Mouse (Mus musculus) limb, embryonic 14.5 days (tissue): Measurements from ENCODE around the gene Camta2. TPM values are rescaled to one million over a fixed set of nuclear protein-coding genes. Genes with fewer than 3 reads are reported as not detected.

Experiments used
- ATAC-seq: fragments of 200-750 bp; cut with Nextera tagmentation; 2 replicates; pipeline ENCODE4 v1.8.0; 2017; ENCODE audit warnings: low read depth, moderate number of reproducible peaks, moderate TSS enrichment; ENCODE audit not compliant: low FRiP score
- DNase-seq: peaks from one replicate; pipeline ENCODE4 v3.0.0-alpha.2; 2015; ENCODE audit warnings: low spot score
- H3K27ac ChIP-seq: fragments of 300-500 bp; sonication (generic); replicated peaks from 2 replicates; pipeline ENCODE4 v1.5.1; 2014; ENCODE audit warnings: low read depth, mild to moderate bottlenecking, low read length, moderate library complexity, mixed read lengths
- H3K27me3 ChIP-seq: fragments of 300-500 bp; sonication (generic); 2 replicates; pipeline ENCODE4 v1.6.1; 2014; ENCODE audit warnings: low read length, mixed read lengths; ENCODE audit not compliant: control insufficient read depth, insufficient read depth
- H3K36me3 ChIP-seq: fragments of 300-500 bp; sonication (generic); 2 replicates; pipeline ENCODE4 v1.6.1; 2014; ENCODE audit warnings: mild to moderate bottlenecking, low read length, moderate library complexity, mixed read lengths; ENCODE audit not compliant: control insufficient read depth, insufficient read depth
- H3K4me1 ChIP-seq: fragments of 300-500 bp; sonication (generic); 2 replicates; pipeline ENCODE4 v1.6.1; 2014; ENCODE audit warnings: antibody characterized with exemption, low read length, mixed read lengths; ENCODE audit not compliant: control insufficient read depth, insufficient read depth
- H3K4me2 ChIP-seq: fragments of 300-500 bp; sonication (generic); replicated peaks from 2 replicates; pipeline ENCODE4 v1.6.1; 2014; ENCODE audit warnings: low read depth, mild to moderate bottlenecking, low read length, moderate library complexity; ENCODE audit not compliant: severe bottlenecking
- H3K4me3 ChIP-seq: fragments of 300-500 bp; sonication (generic); replicated peaks from 2 replicates; pipeline ENCODE4 v1.5.1; 2014; ENCODE audit warnings: low read length
- H3K9ac ChIP-seq: fragments of 300-500 bp; sonication (generic); 2 replicates; pipeline ENCODE4 v1.6.1; 2014; ENCODE audit warnings: mild to moderate bottlenecking, low read depth, low read length, moderate library complexity; ENCODE audit not compliant: severe bottlenecking
- H3K9me3 ChIP-seq: fragments of 300-500 bp; sonication (generic); 2 replicates; pipeline ENCODE4 v1.6.1; 2016; ENCODE audit warnings: low read length; ENCODE audit not compliant: control insufficient read depth
- POLR2A ChIP-seq: fragments of 200-500 bp; IDR thresholded peaks from 2 replicates; pipeline ENCODE4 v1.8.0; 2012; ENCODE audit warnings: inconsistent platforms, mild to moderate bottlenecking, moderate library complexity, borderline replicate concordance; ENCODE audit not compliant: insufficient read depth, insufficient read length; ENCODE audit errors: extremely low read depth
- WGBS: fragments of 180-500 bp; shearing (Covaris S2); extraction: QIAGEN DNeasy Blood & Tissue Kit; methylation state at CpG from one replicate; pipeline ENCODE4 v1.1.7; 2014; 5-methylcytosine and 5-hydroxymethylcytosine counted together
- polyA plus RNA-seq, 2 experiments: library from polyadenylated mRNA; depleted of rRNA in 1 of 2; stranded (reverse) in 1 of 2; unstranded in 1 of 2; fragments of >200 nt; fragmentation: Nextera tagmentation in 1 of 2; extraction: Ambion mirVana in 1 of 2; gene quantifications; 2 replicates each; pipeline versions ENCODE4 v1.2.1 to v1.2.3; 2012 to 2014

Camta2 gene
- polyA plus RNA-seq, 2 experiments, result 14.4 to 20.3 TPM

GRCm38 (mm10) chr11:70701221-70701955 is 13.5 kb upstream of the Camta2 start:
- Histone ChIP-seq H3K27ac (no peak overlapping the region), H3K9ac (peak overlapping the region; percentile 91), H3K27me3 (no peaks in the 10 kb centered on the region), H3K4me3 (peak overlapping the region; percentile 90), H3K4me1 (peaks cover 10% of the 10 kb centered on the region), H3K9me3 (no peaks in the 10 kb centered on the region), H3K4me2 (peak overlapping the region; percentile 85), H3K36me3 (peaks cover 30% of the 10 kb centered on the region)
- 13% methylated on average over 10 of the region's 10 CpGs for WGBS
- DNase-seq (no peak), ATAC-seq (no peak)
- TF ChIP-seq POLR2A, result no peak

- TF ChIP-seq POLR2A, result no peak
- Histone ChIP-seq H3K9me3 (no peaks in the 10 kb centered on the region), H3K9ac (peak overlapping the region; percentile 91), H3K4me2 (peak overlapping the region; percentile 85), H3K36me3 (peaks cover 22% of the 10 kb centered on the region), H3K27ac (peak overlapping the region; percentile 93), H3K27me3 (no peaks in the 10 kb centered on the region), H3K4me1 (peaks cover 10% of the 10 kb centered on the region), H3K4me3 (peak overlapping the region; percentile 90)
- peak; percentile 20 for ATAC-seq
- 0% methylated on average over 32 of the region's 34 CpGs for WGBS
- no peak for DNase-seq
Measured at GRCm38 (mm10) chr11:70700613-70701012, 12.7 kb upstream of the Camta2 start.

GRCm38 (mm10) chr11:70699722-70700556 is 12.0 kb upstream of the Camta2 start, which contains the start of the genes Inca1 and Kif1c:
Inca1 (minus strand) TSS chr11:70700155.
Kif1c (plus strand) TSS chr11:70700548.
- ATAC-seq, result peak; percentile 96
- Histone ChIP-seq H3K27me3 (no peaks in the 10 kb centered on the region), H3K27ac (peak within 1 kb of the TSS; percentile 93), H3K4me3 (peak within 1 kb of the TSS; percentile 90), H3K4me1 (peaks cover 10% of the 10 kb centered on the region), H3K4me2 (peak within 1 kb of the TSS; percentile 85), H3K9ac (peak within 1 kb of the TSS; percentile 91), H3K36me3 (peaks cover 15% of the 10 kb centered on the region), H3K9me3 (no peaks in the 10 kb centered on the region)
- DNase-seq, result peak; percentile 93
- WGBS, result 3% methylated on average over 55 of the region's 69 CpGs
- 0 out of 2 replicates have a peak, but pooled peaks have one; percentile 59 for TF ChIP-seq POLR2A

GRCm38 (mm10) chr11:70699051-70699450 is 11.1 kb upstream of the Camta2 start:
- Histone ChIP-seq H3K9me3 (no peaks in the 10 kb centered on the region), H3K27ac (no peak overlapping the region), H3K4me1 (peaks cover 10% of the 10 kb centered on the region), H3K9ac (no peak overlapping the region), H3K36me3 (peaks cover 6% of the 10 kb centered on the region), H3K4me2 (no peak overlapping the region), H3K27me3 (no peaks in the 10 kb centered on the region), H3K4me3 (no peak overlapping the region; the same call in 1 of the 2 replicates)
- TF ChIP-seq POLR2A, result no peak
- ATAC-seq (no peak), DNase-seq (no peak)
- 68% methylated on average over 2 of the region's 2 CpGs for WGBS

GRCm38 (mm10) chr11:70697376-70697775 is 9.5 kb upstream of the Camta2 start:
- H3K9me3 ChIP-seq, result no peaks in the 10 kb centered on the region
- DNase-seq (no peak), ATAC-seq (no peak)
- no peaks in the 10 kb centered on the region for H3K36me3 ChIP-seq
- H3K4me1 ChIP-seq, result peaks cover 10% of the 10 kb centered on the region
- H3K27ac ChIP-seq, result no peak overlapping the region
- WGBS, result 67% methylated on average over 3 of the region's 3 CpGs
- TF ChIP-seq POLR2A, result no peak
- H3K9ac ChIP-seq, result no peak overlapping the region
- H3K4me2 ChIP-seq, result no peak overlapping the region
- H3K4me3 ChIP-seq, result no peak overlapping the region
- no peaks in the 10 kb centered on the region for H3K27me3 ChIP-seq
